Mouse (Mus musculus): ENCODE measurements around the gene Ptrh2.
"Not testable (repeated sequence)": the region's sequence is repeated elsewhere in the genome, so short reads cannot be mapped to it uniquely, and the experiment has no call there.

The Ptrh2 gene

GRCm38 (mm10) chr11:86731443-86731842 lies 47.7 kb downstream of the Ptrh2 start:
- no peak for DNase-seq (ENCODE audit: low spot score in 2 of 2)

- no peak for DNase-seq (ENCODE audit: low spot score in 2 of 2)
Measured at GRCm38 (mm10) chr11:86734241-86734939, 50.6 kb downstream of the Ptrh2 start.

- DNase-seq (ENCODE audit: low spot score in 2 of 2): no peak
Measured at GRCm38 (mm10) chr11:86734993-86735392, 51.2 kb downstream of the Ptrh2 start.

- no peak for DNase-seq (ENCODE audit: low spot score in 2 of 2)
Measured at GRCm38 (mm10) chr11:86737301-86738000, 53.7 kb downstream of the Ptrh2 start.

- not testable (repeated sequence) for DNase-seq (ENCODE audit: low spot score in 2 of 2)
Measured at GRCm38 (mm10) chr11:86738308-86738707, 54.5 kb downstream of the Ptrh2 start.

GRCm38 (mm10) chr11:86738956-86739355 lies 55.2 kb downstream of the Ptrh2 start:
- DNase-seq (ENCODE audit: low spot score in 2 of 2): no peak

- no peak for DNase-seq (ENCODE audit: low spot score in 2 of 2)
Measured at GRCm38 (mm10) chr11:86739470-86739869, 55.7 kb downstream of the Ptrh2 start.

- no peak for DNase-seq (ENCODE audit: low spot score in 2 of 2)
Measured at GRCm38 (mm10) chr11:86741505-86741904, 57.7 kb downstream of the Ptrh2 start.

All from natural killer cell, adult 2 months (primary cell).